ENCODE assay signal across 23 mouse cellular contexts in genomic region chr8:120259206-120259605, GRCm38 (mm10). TPM values are rescaled to one million over a fixed set of nuclear protein-coding genes. Genes with fewer than 3 reads are reported as not detected.
DNase-seq lines count a peak whose midpoint lies in the region; ATAC-seq lines count a peak whose summit lies in the region.
"Had no signal": no experiment of that assay in that cellular context is flagged by ENCODE, and none has a peak within 500 bp of the region (broad histone marks: within the 10 kb centered on the region; RNA-seq: fewer than 3 reads in every experiment).

No protein-coding gene starts in this region.

- 86% methylated on average over 13 of the region's 13 CpGs for WGBS in midbrain, embryonic 10.5 days
- 95% methylated on average over 13 of the region's 13 CpGs for WGBS in midbrain, embryonic 14.5 days
- 35% methylated on average over 13 of the region's 13 CpGs for WGBS in limb, embryonic 11.5 days

- H3K27me3 ChIP-seq in midbrain, embryonic 10.5 days (ENCODE audit: low read depth, poor library complexity, severe bottlenecking) = peaks cover 17% of the 10 kb centered on the region
- no peaks in the 10 kb centered on the region for H3K27me3 ChIP-seq in midbrain, embryonic 14.5 days (ENCODE audit: control insufficient read depth, insufficient read depth, low read length)
- no peaks in the 10 kb centered on the region for H3K27me3 ChIP-seq in limb, embryonic 11.5 days (ENCODE audit: control insufficient read depth, insufficient read depth, low read length)
- H3K27me3 ChIP-seq: forebrain, embryonic 15.5 days; neural tube, embryonic 15.5 days had no signal

- no peak overlapping the region for H3K4me2 ChIP-seq in midbrain, embryonic 14.5 days (ENCODE audit: low read length)
- H3K4me2 ChIP-seq in limb, embryonic 11.5 days (ENCODE audit: low read depth, severe bottlenecking) = 0 out of 2 replicates have a peak overlapping the region, but pooled peaks have one; percentile 2
- H3K4me2 ChIP-seq: forebrain, embryonic 15.5 days; hindbrain, embryonic 15.5 days; midbrain, embryonic 13.5 days; neural tube, embryonic 15.5 days had no signal

- peaks cover 82% of the 10 kb centered on the region for H3K4me1 ChIP-seq in midbrain, embryonic 10.5 days
- H3K4me1 ChIP-seq in midbrain, embryonic 14.5 days (ENCODE audit: control insufficient read depth, insufficient read depth, low read length) = peaks cover 12% of the 10 kb centered on the region
- peaks cover 67% of the 10 kb centered on the region for H3K4me1 ChIP-seq in limb, embryonic 11.5 days (ENCODE audit: control insufficient read depth, insufficient read depth, low read length)

- H3K9ac ChIP-seq in midbrain, embryonic 14.5 days (replicated peaks; ENCODE audit: low read length) = no peak overlapping the region
- H3K9ac ChIP-seq in limb, embryonic 11.5 days (ENCODE audit: low read length) = no peak overlapping the region
- H3K9ac ChIP-seq: forebrain, embryonic 15.5 days; hindbrain, embryonic 15.5 days; midbrain, embryonic 13.5 days; neural tube, embryonic 15.5 days had no signal

- peak overlapping the region; percentile 50; the same call in 1 of the 2 replicates for H3K27ac ChIP-seq in midbrain, embryonic 10.5 days (replicated peaks)
- H3K27ac ChIP-seq in midbrain, embryonic 14.5 days (replicated peaks; ENCODE audit: low read depth, low read length) = no peak overlapping the region
- H3K27ac ChIP-seq in limb, embryonic 11.5 days (replicated peaks; ENCODE audit: low read depth, low read length) = peak overlapping the region; percentile 30; the same call in 1 of the 2 replicates
- H3K27ac ChIP-seq: forebrain, embryonic 15.5 days; hindbrain, embryonic 15.5 days; midbrain, embryonic 13.5 days; neural tube, embryonic 15.5 days had no signal

- ATAC-seq in midbrain, embryonic 14.5 days (ENCODE audit: low FRiP score, low TSS enrichment) = no peak
- peak; percentile 66 for ATAC-seq in limb, embryonic 11.5 days (ENCODE audit: insufficient number of reproducible peaks, low FRiP score, low TSS enrichment, low read depth)
- ATAC-seq in frontal cortex, adult (ENCODE audit: low TSS enrichment) = no peak
- ATAC-seq: activated CD4-positive, CD25-positive, alpha-beta regulatory T cell, adult 4 months; CD4-positive, CD25-positive, alpha-beta regulatory T cell, adult 4 months; forebrain, embryonic 15.5 days; intestine, embryonic 16.5 days; lung, postnatal 0 days; midbrain, embryonic 13.5 days had no signal

- no peaks in the 10 kb centered on the region for H3K9me3 ChIP-seq in midbrain, embryonic 10.5 days (replicated peaks)
- H3K9me3 ChIP-seq in midbrain, embryonic 14.5 days (ENCODE audit: control insufficient read depth, low read length) = no peaks in the 10 kb centered on the region
- H3K9me3 ChIP-seq in limb, embryonic 11.5 days (ENCODE audit: control insufficient read depth, low read length) = no peaks in the 10 kb centered on the region
- H3K9me3 ChIP-seq: forebrain, embryonic 15.5 days; G1E; hindbrain, embryonic 15.5 days; midbrain, embryonic 13.5 days; neural tube, embryonic 15.5 days had no signal

- DNase-seq in embryo, embryonic 11 days = peak; percentile 55
- no peak for DNase-seq in embryo, embryonic 9.5 days (ENCODE audit: extremely low spot score)
- no peak for DNase-seq in midbrain, embryonic 10.5 days (ENCODE audit: low spot score)
- DNase-seq in midbrain, embryonic 14.5 days = no peak
- peak; percentile 84 for DNase-seq in limb, embryonic 11.5 days (ENCODE audit: low spot score)
- no peak for DNase-seq in layer of hippocampus, postnatal 36 days
- DNase-seq in adrenal gland, postnatal 10 days = no peak
- DNase-seq: adrenal gland, postnatal 14 days; cerebellum, adult 11 months; cerebellum, postnatal 10 days; heart, postnatal 36 days; kidney, postnatal 25 days; liver had no signal

- H3K36me3 ChIP-seq in midbrain, embryonic 10.5 days = no peaks in the 10 kb centered on the region
- H3K36me3 ChIP-seq in midbrain, embryonic 14.5 days (ENCODE audit: control insufficient read depth, insufficient read depth, low read length) = no peaks in the 10 kb centered on the region
- H3K36me3 ChIP-seq in limb, embryonic 11.5 days (ENCODE audit: control insufficient read depth, insufficient read depth, low read length) = no peaks in the 10 kb centered on the region; the same call in 1 of the 2 replicates
- H3K36me3 ChIP-seq: forebrain, embryonic 15.5 days; G1E; hindbrain, embryonic 15.5 days; midbrain, embryonic 13.5 days; neural tube, embryonic 15.5 days had no signal

- H3K4me3 ChIP-seq in midbrain, embryonic 10.5 days = no peak overlapping the region
- no peak overlapping the region for H3K4me3 ChIP-seq in midbrain, embryonic 14.5 days (replicated peaks; ENCODE audit: low read depth, low read length)
- H3K4me3 ChIP-seq in limb, embryonic 11.5 days (ENCODE audit: low read depth, low read length) = no peak overlapping the region
- H3K4me3 ChIP-seq: forebrain, embryonic 15.5 days; hindbrain, embryonic 15.5 days; midbrain, embryonic 13.5 days; neural tube, embryonic 15.5 days had no signal

RNA-seq across cellular contexts. Expression of gene Gse1, which starts 30.9 kb away (rescaled TPM):
- 12.7 and 15.6 TPM in 2 replicates for polyA plus RNA-seq in midbrain, embryonic 10.5 days (2016; fragmentation: Nextera tagmentation; extraction: Ambion mirVana)
- polyA plus RNA-seq in midbrain, embryonic 14.5 days (2014; fragmentation: Nextera tagmentation; extraction: Ambion mirVana) = 28.6 and 29.0 TPM in 2 replicates
- 6.6 and 8.2 TPM in 2 replicates for polyA plus RNA-seq in limb, embryonic 11.5 days (2014; fragmentation: Nextera tagmentation; extraction: Ambion mirVana)
- 100 to 1,000 TPM; 147 to 155 TPM for total RNA-seq in layer of hippocampus, postnatal 36 days (2021)
- total RNA-seq in adrenal gland, postnatal 10 days (2021) = 10 to 100 TPM; 27.2 to 42.9 TPM

Comparison
In these comparisons a context has a peak if more than half of its experiments do, and no peak if none do; other contexts are left out.
1. DNase-seq: peak in embryo, embryonic 11 days (single experiment) and limb, embryonic 11.5 days (single experiment); none in embryo, embryonic 9.5 days (single experiment), midbrain, embryonic 10.5 days (single experiment), midbrain, embryonic 14.5 days (single experiment), layer of hippocampus, postnatal 36 days (0 of 2) and adrenal gland, postnatal 10 days (single experiment).